Mouse (Mus musculus) C2C12 (cell line): ENCODE measurements at regions not wholly inside any gene's neighbourhood (a gene's known extent, or its start where the extent isn't known, plus 50 kb on each side); places are given as distances from the start of the nearest gene placed in this dataset.

Experiments used
- CEBPB ChIP-seq: IDR thresholded peaks from one replicate; pipeline ENCODE4 v1.6.1; 2011; ENCODE audit warnings: low read depth, mild to moderate bottlenecking, control low read depth, moderate library complexity
- CTCF ChIP-seq: IDR thresholded peaks from one replicate; pipeline ENCODE4 v1.5.1; 2011; ENCODE audit not compliant: control insufficient read depth, insufficient read depth, insufficient read length
- FOSL1 ChIP-seq: IDR thresholded peaks from one replicate; pipeline ENCODE4 v1.8.0; 2011; ENCODE audit warnings: mild to moderate bottlenecking, low read length; ENCODE audit not compliant: poor library complexity, insufficient read depth, severe bottlenecking
- MAX ChIP-seq: IDR thresholded peaks from one replicate; pipeline ENCODE4 v1.6.1; 2011; ENCODE audit warnings: mild to moderate bottlenecking, control low read depth
- MYOD1 ChIP-seq: IDR thresholded peaks from one replicate; pipeline ENCODE4 v1.6.1; 2011; ENCODE audit warnings: low read depth; ENCODE audit not compliant: control insufficient read depth, insufficient read length
- USF1 ChIP-seq: IDR thresholded peaks from one replicate; pipeline ENCODE4 v1.6.1; 2011; ENCODE audit warnings: low read depth, mild to moderate bottlenecking, control low read depth, moderate library complexity

DNA sequence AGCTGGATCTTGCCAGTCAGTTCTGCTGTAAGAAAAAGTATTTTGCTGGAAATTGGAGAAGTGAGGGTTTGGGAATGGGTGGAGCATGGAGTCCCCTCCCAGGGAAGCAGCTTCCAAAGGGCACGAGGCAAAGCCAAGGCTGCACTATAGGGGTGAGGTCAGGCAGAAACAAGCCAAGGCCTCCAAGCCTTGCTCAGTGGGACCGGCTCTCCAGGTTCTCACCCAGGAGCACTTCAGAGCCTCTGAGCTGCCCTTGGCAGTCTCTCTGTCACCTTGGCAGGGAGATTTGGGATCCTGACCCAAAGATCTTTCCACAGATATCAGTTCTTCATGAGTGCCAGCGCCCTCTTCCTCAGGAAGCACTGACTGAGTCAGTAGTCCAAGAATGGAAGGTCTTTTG is 116.5 kb downstream of the Bdh1 start:
- TF ChIP-seq CTCF (no peak), MAX (no peak), USF1 (no peak), FOSL1 (no peak), CEBPB (no peak), MYOD1 (no peak)
